Mouse (Mus musculus): ENCODE measurements around the gene Rbm5.

- no peak for TF ChIP-seq CTCF (IDR thresholded peaks at IDR 0.05; ENCODE audit: low read depth, low read length)
- no peak for TF ChIP-seq POLR2A (IDR thresholded peaks at IDR 0.05; ENCODE audit: insufficient read depth, low read length)
These were observed 23.5 kb downstream of the Rbm5 start for GRCm38 (mm10) chr9:107747310-107747709.
